Mouse (Mus musculus) brain, embryonic 14.5 days (tissue): ENCODE measurements around the gene Morc2a. TPM values are rescaled to one million over a fixed set of nuclear protein-coding genes. Genes with fewer than 3 reads are reported as not detected.

Source experiments
- DNase-seq: peaks from one replicate; pipeline ENCODE4 v3.0.0-alpha.2; 2011; ENCODE audit warnings: low read depth
- CTCF ChIP-seq: fragments of 200-500 bp; IDR thresholded peaks from 2 replicates; pipeline ENCODE4 v1.5.1; 2012; ENCODE audit warnings: inconsistent platforms, mild to moderate bottlenecking, moderate library complexity, borderline replicate concordance; ENCODE audit not compliant: insufficient read depth, insufficient read length; ENCODE audit errors: extremely low read depth
- POLR2A ChIP-seq: fragments of 200-500 bp; IDR thresholded peaks from 2 replicates; pipeline ENCODE4 v1.6.1; 2012; ENCODE audit warnings: mild to moderate bottlenecking, inconsistent platforms, borderline replicate concordance; ENCODE audit not compliant: poor library complexity, insufficient read depth, insufficient read length, severe bottlenecking; ENCODE audit errors: extremely low read depth
- polyA plus RNA-seq: library from polyadenylated mRNA; depleted of rRNA; stranded (reverse); fragments of >200 nt; gene quantifications from 2 replicates; pipeline ENCODE4 v1.2.3, GENCODE M21; 2012; rRNA removed

The Morc2a gene
- polyA plus RNA-seq, 1 experiment, result 49.1 TPM

DNA sequence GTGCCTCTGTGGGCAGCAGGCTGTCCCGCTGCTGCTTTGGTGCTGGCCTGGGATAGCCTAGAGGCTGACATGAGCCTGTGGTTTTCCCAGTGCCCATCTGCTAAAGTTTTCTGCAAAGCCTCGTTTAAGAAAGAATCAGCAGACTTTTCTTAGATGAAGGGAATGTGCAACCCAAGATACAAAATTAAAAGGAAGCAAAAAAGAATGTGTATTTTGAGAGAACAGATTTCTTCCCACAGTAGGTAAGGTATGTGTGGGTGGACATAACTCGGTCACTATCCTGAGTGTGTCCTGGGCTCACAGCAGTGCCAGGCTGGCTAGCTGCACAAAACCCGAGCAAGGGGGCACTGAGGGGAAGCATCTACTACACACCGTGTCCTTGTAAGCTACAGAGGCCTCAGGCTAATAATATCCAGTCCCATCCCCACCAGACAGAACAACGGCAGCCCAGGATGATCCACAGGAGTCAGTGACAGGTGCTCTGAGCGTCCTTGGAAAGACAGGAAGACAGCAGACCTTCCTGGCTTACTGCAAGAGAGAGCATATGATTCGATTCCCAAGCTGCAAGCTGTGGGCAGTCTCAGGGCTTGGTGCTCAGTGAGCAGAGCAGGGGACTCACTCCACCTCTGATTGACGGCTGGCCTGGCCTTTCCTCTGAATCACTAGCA is 78.6 kb downstream of the Morc2a start:
- TF ChIP-seq CTCF (no peak), POLR2A (no peak)
- DNase-seq, result no peak

DNA sequence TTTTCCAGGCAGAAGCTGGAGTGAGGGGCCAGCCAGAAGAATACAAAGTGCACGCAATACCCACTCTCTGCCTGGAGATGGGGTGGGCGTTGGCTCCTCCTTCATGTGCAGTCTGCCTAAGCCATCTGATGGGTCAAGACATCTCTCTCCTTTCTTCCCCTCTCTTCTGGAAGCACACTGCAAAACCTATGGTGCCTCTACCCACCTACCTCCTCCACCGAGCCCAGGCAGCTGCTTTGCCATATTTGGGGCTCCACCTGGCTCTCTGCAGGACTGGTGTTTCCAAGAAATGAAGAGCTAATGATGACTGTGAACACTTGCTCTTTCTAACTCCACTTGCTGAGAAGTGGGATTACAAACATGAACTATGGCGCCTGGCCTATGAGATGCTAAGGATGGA is 82.5 kb downstream of the Morc2a start:
- DNase-seq, result no peak
- TF ChIP-seq POLR2A, result no peak
- TF ChIP-seq CTCF, result no peak

DNA sequence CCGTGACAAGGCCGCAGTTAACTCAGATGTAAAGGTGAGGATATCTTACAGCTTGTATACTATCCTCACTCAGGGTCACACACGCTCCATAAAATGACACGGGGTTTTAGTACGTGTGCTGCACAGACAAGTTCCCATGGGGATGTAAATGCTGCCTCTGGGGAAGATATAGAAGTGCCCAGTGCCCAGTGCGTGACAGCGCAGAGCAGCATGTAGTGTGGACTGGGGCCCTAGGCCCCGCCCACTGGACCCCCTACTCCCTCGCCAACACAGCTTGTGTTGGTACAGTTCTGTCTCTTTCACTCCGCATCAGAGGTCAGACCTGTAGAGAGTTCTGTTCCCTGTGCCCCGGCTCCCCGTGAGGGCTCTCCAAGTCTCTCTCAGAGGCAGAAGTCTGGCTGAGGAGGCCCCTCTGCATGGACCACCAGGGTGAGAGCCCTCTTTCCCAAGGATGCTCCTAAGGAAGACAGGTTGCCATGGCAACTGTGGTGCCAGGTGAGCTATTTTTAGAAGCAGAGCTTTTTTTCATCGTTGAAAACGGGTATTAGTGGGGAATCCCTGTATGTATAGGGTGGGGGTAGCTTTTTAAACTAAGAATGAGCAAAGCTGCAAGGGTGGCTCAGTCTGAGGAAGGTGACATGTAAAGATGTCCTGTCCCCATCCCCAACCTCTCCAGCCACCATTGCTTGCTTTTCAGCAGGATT is 85.1 kb downstream of the Morc2a start:
- no peak for TF ChIP-seq POLR2A
- no peak for TF ChIP-seq CTCF
- peak; percentile 83 for DNase-seq

DNA sequence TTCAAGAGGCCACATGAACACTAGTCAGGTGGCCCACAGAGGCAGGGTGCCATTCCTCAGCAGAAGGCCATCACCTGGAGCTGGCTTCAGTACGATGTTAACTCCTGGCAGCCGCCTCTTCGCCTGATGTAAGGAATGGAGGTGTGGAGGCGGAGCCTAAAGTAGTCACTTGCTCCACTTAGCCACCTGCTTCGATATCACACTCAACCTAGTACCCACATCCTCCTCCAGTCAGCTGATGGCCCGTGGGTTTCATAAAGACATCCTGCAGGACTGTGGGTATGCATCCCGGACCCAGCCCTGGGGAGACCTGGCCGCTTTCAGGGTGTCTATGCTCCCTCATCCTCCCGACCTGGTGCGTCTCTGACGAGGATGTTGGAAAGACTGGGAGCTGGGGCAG is 86.7 kb downstream of the Morc2a start:
- DNase-seq, result no peak
- TF ChIP-seq CTCF (no peak), POLR2A (no peak)

DNA sequence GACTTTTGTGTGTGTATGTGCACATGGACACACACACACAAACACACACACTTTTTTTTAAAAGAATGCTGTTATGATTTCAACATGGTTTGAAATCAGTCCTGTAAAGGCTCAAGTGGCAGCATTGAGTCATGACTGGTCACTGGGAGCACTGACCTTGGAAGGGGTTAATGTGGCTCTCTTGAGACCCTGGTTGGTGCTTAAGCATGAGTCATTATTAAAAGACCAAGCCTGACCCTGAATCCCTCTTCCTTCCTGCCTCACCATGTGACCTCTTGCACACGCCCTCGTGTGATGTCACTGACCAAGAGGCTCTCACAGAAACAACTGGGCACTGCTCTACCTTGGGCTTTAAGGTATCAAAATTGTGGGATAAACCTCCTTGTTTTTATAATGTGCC is 89.8 kb downstream of the Morc2a start:
- TF ChIP-seq POLR2A, result no peak
- TF ChIP-seq CTCF, result no peak
- no peak for DNase-seq

Other genes with a start within 250 kb of the Morc2a start
- gene Limk2, start 240.0 kb upstream of the Morc2a start, polyA plus RNA-seq, result 131 and 211 TPM in 2 replicates
- 46.9 and 47.0 TPM in 2 replicates for gene Rnf185, start 196.8 kb upstream of the Morc2a start, polyA plus RNA-seq
- 1.2 and 1.3 TPM in 2 replicates for gene Pla2g3, start 160.9 kb upstream of the Morc2a start, polyA plus RNA-seq
- gene Inpp5j, start 144.4 kb upstream of the Morc2a start, polyA plus RNA-seq, result 2.2 and 4.1 TPM in 2 replicates
- gene Selenom, start 134.5 kb upstream of the Morc2a start, polyA plus RNA-seq, result 57.4 and 65.9 TPM in 2 replicates
- gene Smtn, start 108.6 kb upstream of the Morc2a start, polyA plus RNA-seq, result 5.8 and 12.7 TPM in 2 replicates
- 18.4 and 26.2 TPM in 2 replicates for gene Osbp2, start 214.7 kb downstream of the Morc2a start, polyA plus RNA-seq
- 0.67 and 1.0 TPM in 2 replicates for gene 4921536K21Rik, start 245.9 kb downstream of the Morc2a start, polyA plus RNA-seq
- gene Dusp18, start 246.0 kb downstream of the Morc2a start, polyA plus RNA-seq, result 17.6 and 26.4 TPM in 2 replicates